Mouse (Mus musculus) E14TG2a.4 (cell line): ENCODE data around the gene Ugt1a2.

Source experiments
- CTCF ChIP-seq: conservative IDR thresholded peaks from 2 replicates; pipeline ENCODE4 v1.5.1; 2014; ENCODE audit warnings: low read length
- NANOG ChIP-seq: IDR thresholded peaks from 2 replicates; pipeline ENCODE4 v1.6.1; 2014; ENCODE audit warnings: borderline replicate concordance, low read length, mixed read lengths
- POU5F1 ChIP-seq: IDR thresholded peaks from 2 replicates; pipeline ENCODE4 v1.6.1; 2014; ENCODE audit warnings: low read length, borderline replicate concordance

GRCm38 (mm10) chr1:88230421-88230820 lies 30.0 kb downstream of the Ugt1a2 start:
- TF ChIP-seq CTCF (no peak), NANOG (no peak), POU5F1 (no peak)
